Mouse (Mus musculus): ENCODE data around the gene Gm26620.

DNA sequence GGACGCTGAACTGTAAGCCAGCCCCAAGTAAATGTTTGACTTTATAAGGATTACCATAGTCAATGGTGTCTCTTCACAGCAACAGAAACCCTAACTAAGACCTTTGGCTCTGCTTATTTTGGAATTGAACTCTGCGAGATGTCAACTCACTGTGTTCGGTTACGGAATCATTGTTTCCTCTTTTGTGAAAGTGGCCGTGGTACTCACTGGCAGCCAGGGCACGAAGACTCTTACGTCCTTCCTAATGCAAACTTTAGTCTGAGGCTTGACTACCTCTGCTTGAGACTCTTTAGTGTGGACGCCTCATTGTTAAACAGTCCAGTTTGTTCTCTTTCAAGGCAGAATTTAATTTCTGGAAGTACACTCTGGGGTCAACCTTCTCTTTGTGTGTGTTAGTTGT, 34.4 kb downstream of the Gm26620 start:
- TF ChIP-seq CTCF (IDR thresholded peaks at IDR 0.05; ENCODE audit: low read depth) (no peak), EP300 (IDR thresholded peaks at IDR 0.05; ENCODE audit: low read depth) (no peak)
